Mouse (Mus musculus): ENCODE measurements around the gene Ltbp3. TPM values are rescaled to one million over a fixed set of nuclear protein-coding genes. Genes with fewer than 3 reads are reported as not detected.
A peak's percentile ranks its signal among the peaks of the same experiment; 100 is the strongest.

The Ltbp3 gene
- polyA plus RNA-seq, 1 experiment from 2014 or later = 5.5 TPM

- ATAC-seq (replicated peaks; ENCODE audit: low FRiP score) = no peak
- DNase-seq (ENCODE audit: low spot score) = no peak
- peaks cover 6% of the 10 kb centered on the region; the same call in 1 of the 2 replicates for H3K4me1 ChIP-seq (replicated peaks; ENCODE audit: control insufficient read depth, insufficient read depth, low read length)
- no peaks in the 10 kb centered on the region for H3K9me3 ChIP-seq (ENCODE audit: control insufficient read depth, low read length)
- H3K4me3 ChIP-seq (ENCODE audit: low read depth, low read length) = no peak overlapping the region
- H3K4me2 ChIP-seq (ENCODE audit: low read depth, low read length, severe bottlenecking) = no peak overlapping the region
- no peak overlapping the region; the same call in 1 of the 2 replicates for H3K9ac ChIP-seq (ENCODE audit: low read length)
- H3K27ac ChIP-seq (ENCODE audit: low read depth, low read length) = no peak overlapping the region
- H3K36me3 ChIP-seq (ENCODE audit: control insufficient read depth, insufficient read depth, low read length) = peaks cover 8% of the 10 kb centered on the region
- H3K27me3 ChIP-seq (ENCODE audit: control insufficient read depth, insufficient read depth, low read length) = no peaks in the 10 kb centered on the region
- 64% methylated on average over 10 of the region's 10 CpGs for WGBS
These were observed 23.7 kb upstream of the Ltbp3 start for GRCm38 (mm10) chr19:5716955-5717354.

- 95% methylated on average over 6 of the region's 6 CpGs for WGBS
- Histone ChIP-seq H3K36me3 (ENCODE audit: control insufficient read depth, insufficient read depth, low read length) (peaks cover 8% of the 10 kb centered on the region), H3K4me2 (ENCODE audit: low read depth, low read length, severe bottlenecking) (no peak overlapping the region), H3K9me3 (ENCODE audit: control insufficient read depth, low read length) (no peaks in the 10 kb centered on the region), H3K4me3 (ENCODE audit: low read depth, low read length) (no peak overlapping the region), H3K27ac (ENCODE audit: low read depth, low read length) (no peak overlapping the region), H3K27me3 (ENCODE audit: control insufficient read depth, insufficient read depth, low read length) (no peaks in the 10 kb centered on the region), H3K9ac (ENCODE audit: low read length) (no peak overlapping the region), H3K4me1 (replicated peaks; ENCODE audit: control insufficient read depth, insufficient read depth, low read length) (peaks cover 7% of the 10 kb centered on the region; the same call in 1 of the 2 replicates)
- ATAC-seq (replicated peaks; ENCODE audit: low FRiP score) (no peak), DNase-seq (ENCODE audit: low spot score) (no peak)
These were observed 19.5 kb upstream of the Ltbp3 start for GRCm38 (mm10) chr19:5721233-5721632.

GRCm38 (mm10) chr19:5722848-5723425, 17.8 kb upstream of the Ltbp3 start:
- no peaks in the 10 kb centered on the region for H3K27me3 ChIP-seq (ENCODE audit: control insufficient read depth, insufficient read depth, low read length)
- H3K4me3 ChIP-seq (ENCODE audit: low read depth, low read length) = no peak overlapping the region
- H3K9ac ChIP-seq (ENCODE audit: low read length) = no peak overlapping the region
- ATAC-seq (replicated peaks; ENCODE audit: low FRiP score) (no peak), DNase-seq (ENCODE audit: low spot score) (no peak)
- no peak overlapping the region for H3K27ac ChIP-seq (ENCODE audit: low read depth, low read length)
- H3K4me2 ChIP-seq (ENCODE audit: low read depth, low read length, severe bottlenecking) = no peak overlapping the region
- 88% methylated on average over 7 of the region's 7 CpGs for WGBS
- peaks cover 8% of the 10 kb centered on the region for H3K36me3 ChIP-seq (ENCODE audit: control insufficient read depth, insufficient read depth, low read length)
- no peaks in the 10 kb centered on the region for H3K9me3 ChIP-seq (ENCODE audit: control insufficient read depth, low read length)
- H3K4me1 ChIP-seq (replicated peaks; ENCODE audit: control insufficient read depth, insufficient read depth, low read length) = peaks cover 12% of the 10 kb centered on the region; the same call in 1 of the 2 replicates

GRCm38 (mm10) chr19:5723934-5724548, 16.7 kb upstream of the Ltbp3 start:
- no peak for ATAC-seq (replicated peaks; ENCODE audit: low FRiP score)
- H3K27me3 ChIP-seq (ENCODE audit: control insufficient read depth, insufficient read depth, low read length) = no peaks in the 10 kb centered on the region
- H3K9me3 ChIP-seq (ENCODE audit: control insufficient read depth, low read length) = no peaks in the 10 kb centered on the region
- H3K4me1 ChIP-seq (replicated peaks; ENCODE audit: control insufficient read depth, insufficient read depth, low read length) = peaks cover 19% of the 10 kb centered on the region; the same call in 1 of the 2 replicates
- H3K4me3 ChIP-seq (ENCODE audit: low read depth, low read length) = no peak overlapping the region
- H3K4me2 ChIP-seq (ENCODE audit: low read depth, low read length, severe bottlenecking) = 0 out of 2 replicates have a peak overlapping the region, but pooled peaks have one; percentile 15
- 77% methylated on average over 4 of the region's 4 CpGs for WGBS
- no peak overlapping the region for H3K27ac ChIP-seq (ENCODE audit: low read depth, low read length)
- H3K9ac ChIP-seq (ENCODE audit: low read length) = peak overlapping the region; percentile 3; the same call in 1 of the 2 replicates
- peaks cover 8% of the 10 kb centered on the region for H3K36me3 ChIP-seq (ENCODE audit: control insufficient read depth, insufficient read depth, low read length)
- DNase-seq (ENCODE audit: low spot score) = no peak

DNA sequence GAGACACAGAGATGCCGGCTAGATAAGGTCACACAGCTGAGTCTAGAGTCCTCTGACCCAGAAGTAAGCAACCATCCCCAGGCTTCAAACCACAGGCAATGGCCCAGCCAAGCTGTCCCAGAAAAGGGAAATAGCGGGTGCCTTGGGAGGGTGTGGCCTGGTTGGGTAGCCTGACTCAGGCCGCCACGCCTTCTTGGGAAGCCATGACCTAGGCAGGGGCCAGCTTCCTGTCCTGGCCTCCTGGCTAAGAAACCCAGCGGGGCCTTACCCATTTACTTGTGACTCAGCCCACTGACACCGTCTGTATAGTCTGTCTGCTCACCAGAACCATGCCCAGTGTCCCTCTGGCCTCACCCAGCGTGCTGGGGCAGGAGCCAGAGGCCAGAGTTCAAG, 16.2 kb upstream of the Ltbp3 start:
- Histone ChIP-seq H3K27ac (ENCODE audit: low read depth, low read length) (no peak overlapping the region), H3K36me3 (ENCODE audit: control insufficient read depth, insufficient read depth, low read length) (peaks cover 8% of the 10 kb centered on the region), H3K9ac (ENCODE audit: low read length) (no peak overlapping the region), H3K9me3 (ENCODE audit: control insufficient read depth, low read length) (no peaks in the 10 kb centered on the region), H3K27me3 (ENCODE audit: control insufficient read depth, insufficient read depth, low read length) (no peaks in the 10 kb centered on the region), H3K4me1 (replicated peaks; ENCODE audit: control insufficient read depth, insufficient read depth, low read length) (peaks cover 19% of the 10 kb centered on the region; the same call in 1 of the 2 replicates), H3K4me2 (ENCODE audit: low read depth, low read length, severe bottlenecking) (0 out of 2 replicates have a peak overlapping the region, but pooled peaks have one; percentile 15), H3K4me3 (ENCODE audit: low read depth, low read length) (no peak overlapping the region)
- DNase-seq (ENCODE audit: low spot score) (no peak), ATAC-seq (replicated peaks; ENCODE audit: low FRiP score) (no peak)
- 80% methylated on average over 7 of the region's 7 CpGs for WGBS

GRCm38 (mm10) chr19:5725029-5725707, 15.5 kb upstream of the Ltbp3 start:
- H3K36me3 ChIP-seq (ENCODE audit: control insufficient read depth, insufficient read depth, low read length) = peaks cover 6% of the 10 kb centered on the region
- ATAC-seq (replicated peaks; ENCODE audit: low FRiP score) (no peak), DNase-seq (ENCODE audit: low spot score) (no peak)
- H3K27ac ChIP-seq (ENCODE audit: low read depth, low read length) = no peak overlapping the region
- H3K4me2 ChIP-seq (ENCODE audit: low read depth, low read length, severe bottlenecking) = peak overlapping the region; percentile 24; the same call in 1 of the 2 replicates
- WGBS = 80% methylated on average over 12 of the region's 12 CpGs
- no peak overlapping the region for H3K9ac ChIP-seq (ENCODE audit: low read length)
- H3K27me3 ChIP-seq (ENCODE audit: control insufficient read depth, insufficient read depth, low read length) = no peaks in the 10 kb centered on the region
- no peaks in the 10 kb centered on the region for H3K9me3 ChIP-seq (ENCODE audit: control insufficient read depth, low read length)
- peaks cover 23% of the 10 kb centered on the region; the same call in 1 of the 2 replicates for H3K4me1 ChIP-seq (replicated peaks; ENCODE audit: control insufficient read depth, insufficient read depth, low read length)
- H3K4me3 ChIP-seq (ENCODE audit: low read depth, low read length) = peak overlapping the region; percentile 25

GRCm38 (mm10) chr19:5725767-5726515, 14.8 kb upstream of the Ltbp3 start, which contains the start of gene Ehbp1l1:
TSS of gene Ehbp1l1 (minus strand) at chr19:5726317.
- H3K27me3 ChIP-seq (ENCODE audit: control insufficient read depth, insufficient read depth, low read length) = no peaks in the 10 kb centered on the region
- peaks cover 26% of the 10 kb centered on the region; the same call in 1 of the 2 replicates for H3K4me1 ChIP-seq (replicated peaks; ENCODE audit: control insufficient read depth, insufficient read depth, low read length)
- H3K4me2 ChIP-seq (ENCODE audit: low read depth, low read length, severe bottlenecking) = peak within 1 kb of the TSS; percentile 91
- ATAC-seq (replicated peaks; ENCODE audit: low FRiP score) = no peak
- H3K27ac ChIP-seq (ENCODE audit: low read depth, low read length) = no peak within 1 kb of the TSS
- no peaks in the 10 kb centered on the region for H3K9me3 ChIP-seq (ENCODE audit: control insufficient read depth, low read length)
- H3K9ac ChIP-seq (ENCODE audit: low read length) = peak within 1 kb of the TSS; percentile 47
- peak within 1 kb of the TSS; percentile 96 for H3K4me3 ChIP-seq (ENCODE audit: low read depth, low read length)
- 17% methylated on average over 38 of the region's 49 CpGs for WGBS
- DNase-seq (ENCODE audit: low spot score) = peak; percentile 79
- H3K36me3 ChIP-seq (ENCODE audit: control insufficient read depth, insufficient read depth, low read length) = no peaks in the 10 kb centered on the region; the same call in 1 of the 2 replicates

DNA sequence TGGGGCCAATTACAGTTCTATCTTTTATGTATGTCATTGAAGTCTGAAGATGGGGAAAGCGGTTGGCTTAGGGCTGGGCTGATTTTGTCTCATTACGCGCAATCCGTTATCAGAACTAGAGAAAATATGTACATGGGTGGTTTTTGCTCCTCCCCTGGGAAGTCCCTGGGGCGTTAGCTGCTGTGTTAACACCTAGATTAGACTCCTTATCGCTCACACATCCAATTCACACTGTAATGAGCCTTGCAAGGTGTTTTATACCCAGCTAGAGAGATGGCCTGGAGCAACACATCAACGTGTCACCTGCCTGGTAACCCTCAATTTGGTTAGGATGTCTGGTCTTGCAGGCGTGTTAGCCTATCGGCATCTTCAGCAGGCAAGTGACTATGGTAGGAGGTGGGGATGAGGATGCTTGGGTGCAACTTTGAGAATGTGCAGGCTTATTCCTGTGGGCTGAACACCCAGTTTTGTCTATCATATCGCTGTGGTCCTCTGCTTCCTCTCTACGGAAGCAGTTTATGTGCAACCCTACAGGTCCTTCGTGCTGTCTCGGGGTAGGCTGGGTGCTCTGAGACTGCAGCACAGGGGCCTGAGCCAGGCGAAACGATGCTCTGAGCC, 13.6 kb upstream of the Ltbp3 start:
- no peaks in the 10 kb centered on the region for H3K27me3 ChIP-seq (ENCODE audit: control insufficient read depth, insufficient read depth, low read length)
- H3K4me3 ChIP-seq (ENCODE audit: low read depth, low read length) = peak overlapping the region; percentile 96
- H3K9ac ChIP-seq (ENCODE audit: low read length) = peak overlapping the region; percentile 59
- ATAC-seq (replicated peaks; ENCODE audit: low FRiP score) (no peak), DNase-seq (ENCODE audit: low spot score) (no peak)
- H3K4me1 ChIP-seq (replicated peaks; ENCODE audit: control insufficient read depth, insufficient read depth, low read length) = peaks cover 29% of the 10 kb centered on the region; the same call in 1 of the 2 replicates
- H3K36me3 ChIP-seq (ENCODE audit: control insufficient read depth, insufficient read depth, low read length) = no peaks in the 10 kb centered on the region; the same call in 1 of the 2 replicates
- no peak overlapping the region for H3K27ac ChIP-seq (ENCODE audit: low read depth, low read length)
- WGBS = 81% methylated on average over 15 of the region's 15 CpGs
- peak overlapping the region; percentile 91 for H3K4me2 ChIP-seq (ENCODE audit: low read depth, low read length, severe bottlenecking)
- no peaks in the 10 kb centered on the region for H3K9me3 ChIP-seq (ENCODE audit: control insufficient read depth, low read length)

All from forebrain, embryonic 11.5 days (tissue).